Mouse (Mus musculus) bone marrow macrophage, adult 2 months (primary cell): ENCODE data around the gene Draxin.

Experiments used
- CTCF ChIP-seq: IDR thresholded peaks from 2 replicates; pipeline ENCODE4 v1.5.1; 2012; ENCODE audit warnings: low read depth, mild to moderate bottlenecking, low read length, moderate library complexity
- POLR2A ChIP-seq: IDR thresholded peaks from 2 replicates; pipeline ENCODE4 v1.6.1; 2012; ENCODE audit warnings: mild to moderate bottlenecking, low read depth, low read length, borderline replicate concordance

DNA sequence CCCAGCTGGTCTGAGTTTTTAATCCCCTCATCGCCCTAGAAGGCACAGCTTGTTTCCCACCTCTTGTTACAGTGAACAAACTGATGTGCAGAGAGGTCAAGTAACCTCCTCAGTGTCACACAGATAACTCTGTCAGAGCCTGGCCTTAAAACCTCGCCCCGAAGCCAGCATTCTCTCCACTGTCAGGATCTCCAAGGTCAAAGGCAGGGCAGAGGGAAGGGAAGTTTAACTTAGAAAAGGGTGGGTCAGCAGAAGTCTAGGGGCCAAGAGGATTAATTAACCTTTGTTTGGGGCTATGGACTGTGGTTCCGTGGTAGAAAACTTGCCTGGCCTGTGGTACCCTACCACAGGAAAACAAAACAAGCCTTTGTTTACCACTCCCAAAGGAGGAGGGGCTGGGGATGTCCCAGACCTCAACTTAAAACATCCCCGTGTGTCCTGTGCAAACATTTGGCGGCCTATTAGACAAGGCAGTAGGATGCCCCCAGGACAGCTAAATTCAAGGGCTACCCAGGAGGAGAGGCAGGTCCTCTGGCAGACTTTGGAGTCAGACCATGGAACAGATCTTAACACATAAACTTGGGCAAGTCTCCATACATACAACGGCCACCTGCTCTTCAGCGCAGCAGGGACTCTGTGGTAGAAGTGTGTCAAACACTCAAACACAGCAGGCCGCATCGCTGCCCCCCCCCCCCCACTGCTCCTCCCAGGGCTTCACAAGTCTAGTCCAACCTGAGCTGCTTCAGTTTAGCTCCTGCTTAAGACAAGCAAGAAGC, 45.2 kb downstream of the Draxin start:
- TF ChIP-seq POLR2A = no peak
- no peak for TF ChIP-seq CTCF
